In the genomic region with DNA sequence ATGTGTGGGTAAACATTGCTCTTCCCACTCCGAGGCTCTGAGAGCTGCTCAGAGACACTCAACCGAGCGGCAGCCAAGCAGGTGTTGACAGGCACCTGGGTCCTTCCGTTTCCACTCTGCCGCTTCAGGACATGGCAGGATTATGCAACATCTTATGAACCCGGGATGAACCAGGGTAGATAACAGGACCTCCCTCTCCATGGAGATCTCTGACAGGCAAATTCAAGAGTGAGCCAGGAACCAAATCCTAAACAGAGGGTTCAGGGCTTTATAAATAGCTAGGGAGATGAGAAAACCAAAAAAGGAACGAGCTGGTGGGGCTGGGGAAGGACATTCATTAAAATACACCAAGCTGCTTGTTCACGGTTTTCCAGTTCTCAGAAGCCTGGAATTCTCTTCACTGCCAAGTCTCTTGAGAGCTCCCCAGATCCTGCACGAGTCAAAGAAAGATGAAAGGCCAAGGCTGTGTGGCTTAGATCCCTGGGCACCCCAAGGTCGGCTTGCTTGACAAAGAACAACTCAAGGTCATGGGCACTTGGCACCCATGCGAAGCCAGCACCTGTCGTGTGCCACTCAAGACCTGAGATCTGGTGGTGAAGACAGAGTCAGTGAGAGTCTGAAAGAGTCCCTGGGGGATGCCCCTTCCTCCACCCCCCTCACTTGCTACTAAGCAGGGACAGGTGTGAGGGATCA, we compare ENCODE assay signal across 12 mouse cellular contexts.
DNase-seq lines count a peak whose midpoint lies in the region; ATAC-seq lines count a peak whose summit lies in the region.
"Had no signal": no experiment of that assay in that cellular context is flagged by ENCODE, and none has a peak within 500 bp of the region (broad histone marks: within the 10 kb centered on the region; RNA-seq: fewer than 3 reads in every experiment).

No protein-coding gene starts in this region.

- WGBS in heart, embryonic 14.5 days: 30% methylated on average over 12 of the region's 12 CpGs

- H3K4me1 ChIP-seq in heart, embryonic 14.5 days (ENCODE audit: control insufficient read depth in 2 of 2, insufficient read depth in 2 of 2, low read length in 2 of 2): peaks cover 13 to 20% of the 10 kb centered on the region in 2 experiments

- no peak overlapping the region for H3K9ac ChIP-seq in heart, embryonic 14.5 days (ENCODE audit: low read length)
- H3K9ac ChIP-seq: neural tube, embryonic 13.5 days had no signal

- DNase-seq in frontal cortex, postnatal 36 days (ENCODE audit: low spot score in 2 of 2): peak; percentile 60 to 72
- DNase-seq in frontal cortex, postnatal 10 days (ENCODE audit: low spot score in 2 of 2): no peak
- peak; percentile 63 for DNase-seq in right cerebral cortex, adult 18-20 months
- no peak for DNase-seq in right cerebral cortex, postnatal 4 days
- DNase-seq in telencephalon, adult 2 months (ENCODE audit: low read depth, low spot score): peak; percentile 87
- no peak for DNase-seq in ovary, adult 18-20 months (ENCODE audit: low spot score)
- DNase-seq in layer of hippocampus, postnatal 10 days (ENCODE audit: low spot score in 2 of 2): no peak
- DNase-seq: kidney, postnatal 4 days had no signal

- H3K36me3 ChIP-seq in heart, embryonic 14.5 days (ENCODE audit: control insufficient read depth, insufficient read depth, low read length): no peaks in the 10 kb centered on the region
- H3K36me3 ChIP-seq: limb, embryonic 10.5 days; neural tube, embryonic 13.5 days had no signal

- H3K4me2 ChIP-seq in heart, embryonic 14.5 days (ENCODE audit: low read length): 0 out of 2 replicates have a peak overlapping the region, but pooled peaks have one; percentile 1
- H3K4me2 ChIP-seq: neural tube, embryonic 13.5 days had no signal

- H3K27ac ChIP-seq in heart, embryonic 14.5 days (replicated peaks in 1 of 2; ENCODE audit: control insufficient read depth in 1 of 2, insufficient read depth in 1 of 2, low read depth in 2 of 2, low read length in 2 of 2): peak overlapping the region; percentile 53 to 71
- H3K27ac ChIP-seq: limb, embryonic 10.5 days; neural tube, embryonic 13.5 days had no signal

- H3K9me3 ChIP-seq in heart, embryonic 14.5 days (ENCODE audit: control insufficient read depth, low read length): peaks cover 7% of the 10 kb centered on the region
- H3K9me3 ChIP-seq: limb, embryonic 10.5 days had no signal

- no peak overlapping the region for H3K4me3 ChIP-seq in heart, embryonic 14.5 days (ENCODE audit: control insufficient read depth in 1 of 2, insufficient read depth in 1 of 2, low read depth in 1 of 2, low read length in 2 of 2)
- H3K4me3 ChIP-seq: limb, embryonic 10.5 days; neural tube, embryonic 13.5 days had no signal

- peak; percentile 51 for ATAC-seq in heart, embryonic 14.5 days (ENCODE audit: insufficient number of reproducible peaks, insufficient read depth, low FRiP score, low read depth)
- ATAC-seq: inflammation-experienced regulatory T-cells, adult 6 months had no signal

- H3K27me3 ChIP-seq in heart, embryonic 14.5 days (ENCODE audit: control insufficient read depth, insufficient read depth, low read length): no peaks in the 10 kb centered on the region
- H3K27me3 ChIP-seq: neural tube, embryonic 13.5 days had no signal

Comparison
In these comparisons a context has a peak if more than half of its experiments do, and no peak if none do; other contexts are left out.
1. DNase-seq: peak in frontal cortex, postnatal 36 days (2 of 2), right cerebral cortex, adult 18-20 months (single experiment) and telencephalon, adult 2 months (single experiment); none in frontal cortex, postnatal 10 days (0 of 2), right cerebral cortex, postnatal 4 days (single experiment), ovary, adult 18-20 months (single experiment) and layer of hippocampus, postnatal 10 days (0 of 2).